Mouse (Mus musculus) heart, adult 2 months (tissue): Measurements from ENCODE around the gene Phlpp1. TPM values are rescaled to one million over a fixed set of nuclear protein-coding genes. Genes with fewer than 3 reads are reported as not detected.

ENCODE experiments used
- DNase-seq, 2 experiments: peaks; one replicate each; pipeline ENCODE4 v3.0.0; 2021
- H3K27ac ChIP-seq: fragments of 200-600 bp; 2 replicates; pipeline ENCODE4 v1.8.1; 2022
- H3K27me3 ChIP-seq: fragments of 200-500 bp; 2 replicates; pipeline ENCODE4 v1.6.1; 2012; ENCODE audit warnings: mild to moderate bottlenecking, low read length, inconsistent platforms, mixed read lengths; ENCODE audit not compliant: control insufficient read depth, insufficient read depth
- H3K36me3 ChIP-seq: fragments of 200-500 bp; 2 replicates; pipeline ENCODE4 v1.6.1; 2012; ENCODE audit warnings: low read length, inconsistent platforms; ENCODE audit not compliant: control insufficient read depth, insufficient read depth
- H3K4me1 ChIP-seq: fragments of 200-500 bp; 2 replicates; pipeline ENCODE4 v1.6.1; 2011; ENCODE audit warnings: low read length; ENCODE audit not compliant: control insufficient read depth, insufficient read depth
- H3K4me3 ChIP-seq: fragments of 200-600 bp; 2 replicates; pipeline ENCODE4 v1.8.1; 2022
- H3K79me2 ChIP-seq: fragments of 200-500 bp; replicated peaks from 2 replicates; pipeline ENCODE4 v1.6.1; 2012; ENCODE audit warnings: mild to moderate bottlenecking, inconsistent platforms, low read length, moderate library complexity, mixed read lengths; ENCODE audit not compliant: control insufficient read depth, insufficient read depth
- H3K9ac ChIP-seq: fragments of 200-500 bp; 2 replicates; pipeline ENCODE4 v1.6.1; 2012; ENCODE audit warnings: low read depth, mild to moderate bottlenecking, control low read depth, inconsistent platforms, low read length, mixed read lengths
- CTCF ChIP-seq: fragments of 200-600 bp; IDR thresholded peaks from 2 replicates; pipeline ENCODE4 v1.8.1; 2022; ENCODE audit warnings: antibody characterized with exemption, mild to moderate bottlenecking, moderate library complexity
- EP300 ChIP-seq: fragments of 200-500 bp; IDR thresholded peaks from 2 replicates; pipeline ENCODE4 v1.6.1; 2011; ENCODE audit warnings: low read depth, low read length, control low read depth; ENCODE audit not compliant: insufficient read depth
- POLR2A ChIP-seq: fragments of 200-500 bp; IDR thresholded peaks from 2 replicates; pipeline ENCODE4 v1.6.1; 2011; ENCODE audit warnings: mild to moderate bottlenecking, low read depth, low read length, control low read depth; ENCODE audit not compliant: insufficient read depth
- WGBS: fragments of 180-500 bp; shearing (Covaris S2); methylation state at CpG from one replicate; pipeline ENCODE4 v1.1.7; 2018; 5-methylcytosine and 5-hydroxymethylcytosine counted together
- intact Hi-C: fragments of 180-260 bp; cut with DNase I; formaldehyde crosslinking; loops from one replicate; pipeline ENCODE4 v1.15.1; 2025
- polyA plus RNA-seq: library from polyadenylated mRNA; depleted of rRNA; stranded (reverse); fragments of >200 nt; gene quantifications from 2 replicates; pipeline ENCODE4 v1.2.3, GENCODE M21; 2012
- total RNA-seq, 2 experiments: library from RNA; stranded (reverse); gene quantifications; 2 replicates each; pipeline ENCODE4 v1.2.3; 2021

The Phlpp1 gene
- total and polyA plus RNA-seq, 3 experiments = 9.6 to 17.2 (median 16.3) TPM

DNA sequence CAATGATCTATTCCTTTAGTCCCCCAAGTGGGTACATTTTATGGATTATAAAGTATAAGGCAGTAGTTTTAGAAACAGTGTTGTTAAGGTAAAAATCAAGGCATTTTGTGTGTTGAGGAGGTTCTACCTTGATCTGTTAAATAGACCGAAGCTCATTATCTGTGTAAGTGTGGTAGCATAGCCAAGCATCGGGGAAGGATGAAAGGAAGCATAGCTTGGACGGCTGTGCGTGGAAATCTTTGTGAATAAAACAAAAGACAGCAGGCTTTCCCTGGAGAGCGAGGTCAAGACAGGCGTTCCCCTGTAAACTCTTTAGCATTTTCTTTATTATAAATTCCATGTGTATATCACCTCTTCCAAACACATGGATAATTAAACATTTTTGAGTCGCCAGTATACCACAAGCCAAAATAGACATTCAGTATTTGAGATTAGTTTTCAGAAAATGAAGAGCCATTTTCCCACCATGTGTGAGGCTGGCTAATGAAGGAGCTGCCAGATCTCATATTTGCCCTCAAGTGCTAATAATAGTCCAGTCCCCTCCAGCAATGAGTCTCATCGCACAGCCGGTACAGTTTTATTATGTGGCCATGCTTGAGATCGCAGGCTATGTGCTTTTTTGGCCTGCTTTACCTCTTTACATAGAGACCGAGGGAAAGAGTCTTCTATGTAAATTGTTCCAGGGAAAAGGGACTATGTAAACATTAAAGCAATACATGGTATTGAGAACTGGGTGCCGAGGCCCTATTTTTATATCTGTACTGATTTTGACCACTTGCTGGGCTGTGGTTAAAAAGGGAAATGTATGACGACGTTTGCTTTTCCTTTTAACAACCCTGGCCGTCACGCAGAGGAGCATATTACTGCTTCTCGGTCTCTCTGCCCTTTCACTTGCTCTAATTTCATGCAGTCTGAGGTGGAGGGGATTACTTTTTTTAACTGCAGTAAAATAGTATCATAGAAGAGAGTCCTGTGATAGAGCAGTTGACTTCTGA is 22.9 kb upstream of the Phlpp1 start:
- DNase-seq = no peak
- intact Hi-C loops = no loop called here
- no peaks in the 10 kb centered on the region for H3K27me3 ChIP-seq
- no peaks in the 10 kb centered on the region for H3K79me2 ChIP-seq
- no peaks in the 10 kb centered on the region; the same call in 1 of the 2 replicates for H3K4me1 ChIP-seq
- H3K9ac ChIP-seq = peak overlapping the region; percentile 26; the same call in 1 of the 2 replicates
- H3K36me3 ChIP-seq = no peaks in the 10 kb centered on the region; the same call in 1 of the 2 replicates
- no peak overlapping the region for H3K4me3 ChIP-seq
- peak overlapping the region; percentile 48 for H3K27ac ChIP-seq
- TF ChIP-seq POLR2A (no peak), CTCF (0 out of 2 replicates have a peak, but pooled peaks have one; percentile 2)
- 45% methylated on average over 17 of the region's 17 CpGs for WGBS

DNA sequence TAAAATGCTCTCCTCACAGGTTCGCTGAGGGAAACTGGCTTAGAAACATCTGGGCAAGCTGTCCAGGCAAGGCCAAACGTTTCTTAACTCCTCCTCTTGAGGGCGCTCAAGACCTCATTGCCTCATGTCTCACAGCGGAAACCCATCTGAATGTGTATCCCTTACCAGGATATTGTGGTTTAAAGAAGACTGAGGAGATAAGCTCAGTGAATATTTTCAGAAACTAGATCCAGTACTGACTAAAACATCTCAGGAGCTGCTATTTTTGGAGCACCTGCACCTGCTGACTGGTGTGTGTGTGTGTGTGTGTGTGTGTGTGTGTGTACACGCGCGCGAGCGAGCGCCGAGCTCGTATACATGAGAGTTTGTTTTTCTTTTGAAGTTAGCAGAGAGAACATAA is 19.7 kb upstream of the Phlpp1 start:
- intact Hi-C loops = no loop called here
- no peak overlapping the region for H3K4me3 ChIP-seq
- peak; percentile 29 to 54 for DNase-seq

DNA sequence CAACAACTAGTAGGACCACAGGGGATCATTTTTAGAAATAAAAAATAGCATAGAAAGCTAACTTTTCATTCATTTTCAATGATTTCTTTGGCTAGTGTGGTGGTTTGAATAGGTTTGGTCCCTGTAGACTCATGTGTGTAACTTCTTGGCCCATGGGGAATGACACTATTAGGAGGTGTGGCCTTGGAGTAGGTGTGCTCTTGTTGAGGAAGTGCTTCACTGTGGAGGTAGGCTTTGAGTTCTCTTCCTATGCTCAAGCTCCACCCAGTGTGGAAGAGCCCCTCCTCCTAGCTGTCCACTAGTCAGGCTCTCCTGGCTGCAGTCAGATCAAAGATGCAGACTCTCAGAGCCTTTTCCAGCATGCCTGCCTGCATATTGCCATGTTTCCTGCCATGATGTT is 18.8 kb upstream of the Phlpp1 start:
- intact Hi-C loops = no loop called here

More for the DNA sequence above, 19.7 kb upstream of the Phlpp1 start:
- Histone ChIP-seq H3K9ac (no peak overlapping the region), H3K27me3 (no peaks in the 10 kb centered on the region), H3K36me3 (no peaks in the 10 kb centered on the region; the same call in 1 of the 2 replicates), H3K79me2 (no peaks in the 10 kb centered on the region), H3K27ac (no peak overlapping the region), H3K4me1 (peaks cover 1% of the 10 kb centered on the region; the same call in 1 of the 2 replicates)
- 83% methylated on average over 12 of the region's 12 CpGs for WGBS
- peak; percentile 59 for TF ChIP-seq CTCF
- no peak for TF ChIP-seq EP300
- TF ChIP-seq POLR2A = no peak

DNA sequence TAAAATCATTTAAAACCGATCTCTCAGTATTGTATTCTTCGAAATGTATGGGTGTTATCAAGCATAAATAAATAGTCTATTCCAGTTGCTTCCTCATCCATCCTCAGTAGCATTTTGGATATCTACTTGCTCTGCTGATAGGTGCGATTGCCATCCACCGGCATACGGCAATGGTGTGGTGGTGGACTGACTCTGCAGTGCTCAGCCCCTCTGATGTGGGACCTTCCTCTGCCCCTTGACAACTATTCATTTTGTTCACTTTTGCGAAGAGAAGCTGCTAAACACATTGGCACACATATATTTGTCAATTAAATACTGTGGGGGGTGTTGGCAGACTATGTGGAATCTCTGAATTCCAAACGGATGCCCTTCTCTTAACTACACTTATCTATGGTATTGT is 17.0 kb upstream of the Phlpp1 start:
- no peak for DNase-seq
- H3K4me3 ChIP-seq = no peak overlapping the region
- no peaks in the 10 kb centered on the region for H3K27me3 ChIP-seq
- intact Hi-C loops = no loop called here
- no peaks in the 10 kb centered on the region for H3K36me3 ChIP-seq
- H3K79me2 ChIP-seq = no peaks in the 10 kb centered on the region
- 88% methylated on average over 7 of the region's 7 CpGs for WGBS
- peaks cover 1% of the 10 kb centered on the region; the same call in 1 of the 2 replicates for H3K4me1 ChIP-seq
- TF ChIP-seq POLR2A (no peak), EP300 (no peak), CTCF (no peak)
- no peak overlapping the region for H3K9ac ChIP-seq
- H3K27ac ChIP-seq = no peak overlapping the region

More for the DNA sequence above, 18.8 kb upstream of the Phlpp1 start:
- Histone ChIP-seq H3K36me3 (no peaks in the 10 kb centered on the region; the same call in 1 of the 2 replicates), H3K27me3 (no peaks in the 10 kb centered on the region), H3K4me1 (peaks cover 1% of the 10 kb centered on the region; the same call in 1 of the 2 replicates), H3K4me3 (no peak overlapping the region), H3K79me2 (no peaks in the 10 kb centered on the region), H3K27ac (no peak overlapping the region), H3K9ac (no peak overlapping the region)
- TF ChIP-seq POLR2A (no peak), CTCF (no peak), EP300 (no peak)
- no peak for DNase-seq

DNA sequence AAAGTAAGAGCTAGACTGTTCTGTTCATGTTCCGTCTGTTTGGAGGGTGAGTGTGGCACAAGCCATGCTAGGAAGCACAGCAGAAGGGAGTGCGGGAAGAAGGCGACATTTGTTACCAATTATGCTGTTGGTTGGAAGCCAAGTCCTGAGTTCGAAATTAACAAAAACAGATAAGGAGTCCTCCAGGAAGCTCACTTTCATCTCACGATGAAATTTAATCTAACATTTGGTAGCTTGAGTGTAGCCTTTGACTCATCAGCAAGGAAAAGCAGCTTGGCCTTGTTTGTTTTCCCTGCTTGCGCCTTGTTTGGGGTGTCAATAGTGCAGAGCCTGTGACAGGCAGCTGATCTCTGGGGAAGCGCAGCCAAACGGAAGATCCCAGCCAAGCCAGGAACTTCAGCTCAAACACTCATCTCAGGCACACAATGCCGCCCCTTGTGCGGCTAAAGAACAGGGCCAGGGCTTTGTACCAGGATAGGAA is 16.4 kb upstream of the Phlpp1 start:
- intact Hi-C loops = no loop called here
- H3K27me3 ChIP-seq = no peaks in the 10 kb centered on the region
- H3K4me1 ChIP-seq = peaks cover 1% of the 10 kb centered on the region; the same call in 1 of the 2 replicates
- WGBS = 28% methylated on average over 10 of the region's 10 CpGs
- no peak overlapping the region for H3K27ac ChIP-seq
- no peaks in the 10 kb centered on the region for H3K79me2 ChIP-seq
- DNase-seq = peak; percentile 19 to 29
- H3K9ac ChIP-seq = no peak overlapping the region
- H3K36me3 ChIP-seq = no peaks in the 10 kb centered on the region
- no peak overlapping the region for H3K4me3 ChIP-seq
- TF ChIP-seq POLR2A (no peak), EP300 (no peak), CTCF (no peak)

DNA sequence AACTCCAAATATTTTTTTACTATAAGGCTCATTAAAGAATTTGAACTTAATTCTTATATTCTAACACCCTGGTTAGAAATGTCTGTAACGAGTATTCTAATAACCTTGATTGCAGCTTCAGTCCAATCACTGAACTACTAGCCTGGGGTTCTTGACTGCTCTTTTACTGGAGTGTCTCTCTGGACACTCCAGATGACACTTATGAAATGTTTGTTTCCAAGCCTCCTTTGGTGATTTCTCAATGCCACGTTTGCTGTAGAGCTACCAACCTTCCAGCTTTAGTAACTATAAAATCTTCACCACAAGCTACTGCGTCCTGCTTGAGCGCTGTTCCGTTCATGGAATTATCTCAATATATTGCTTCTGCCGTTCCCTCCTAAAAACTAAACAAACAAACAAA is 15.8 kb upstream of the Phlpp1 start:
- intact Hi-C loops = no loop called here
- no peak for DNase-seq
- no peak overlapping the region for H3K27ac ChIP-seq
- H3K4me1 ChIP-seq = peaks cover 1% of the 10 kb centered on the region; the same call in 1 of the 2 replicates
- no peak for TF ChIP-seq CTCF
- TF ChIP-seq EP300 = no peak
- no peak for TF ChIP-seq POLR2A
- no peak overlapping the region for H3K4me3 ChIP-seq
- no peaks in the 10 kb centered on the region for H3K79me2 ChIP-seq
- H3K27me3 ChIP-seq = no peaks in the 10 kb centered on the region
- 85% methylated on average over 6 of the region's 6 CpGs for WGBS
- H3K36me3 ChIP-seq = no peaks in the 10 kb centered on the region
- no peak overlapping the region for H3K9ac ChIP-seq
